Mouse (Mus musculus) frontal cortex, adult 2 months (tissue): ENCODE measurements around the gene 1700069L16Rik. TPM values are rescaled to one million over a fixed set of nuclear protein-coding genes. Genes with fewer than 3 reads are reported as not detected.
A peak's percentile ranks its signal among the peaks of the same experiment; 100 is the strongest.

Experiments
- DNase-seq, 2 experiments: peaks; one replicate each; pipeline ENCODE4 v3.0.0; 2022; ENCODE audit warnings: low spot score in 1 of 2; ENCODE audit errors: extremely low spot score in 1 of 2
- polyA plus RNA-seq: library from polyadenylated mRNA; depleted of rRNA; stranded (reverse); fragments of >200 nt; gene quantifications from 2 replicates; pipeline ENCODE4 v1.2.3, GENCODE M21; 2012; rRNA removed

The 1700069L16Rik gene
- polyA plus RNA-seq, 1 experiment, result not detected

GRCm38 (mm10) chr5:113650035-113650865 lies 74.3 kb downstream of the 1700069L16Rik start, which contains the start of gene Cmklr1:
TSS of gene Cmklr1 (minus strand) at chr5:113650426.
- DNase-seq, result no peak

GRCm38 (mm10) chr5:113648647-113649211 lies 75.8 kb downstream of the 1700069L16Rik start:
- no peak for DNase-seq

GRCm38 (mm10) chr5:113647141-113647540 lies 77.4 kb downstream of the 1700069L16Rik start:
- DNase-seq, result no peak

GRCm38 (mm10) chr5:113644520-113644919 lies 80.1 kb downstream of the 1700069L16Rik start:
- DNase-seq, result peak in 1 of 2 experiments; percentile 24

GRCm38 (mm10) chr5:113643107-113643848 lies 81.3 kb downstream of the 1700069L16Rik start:
- peak; percentile 52 to 74 for DNase-seq

Other genes starting within 250 kb of the 1700069L16Rik start
- gene Wscd2, start 234.4 kb downstream of the 1700069L16Rik start, polyA plus RNA-seq, result 26.6 and 33.3 TPM in 2 replicates
- 3.0 and 4.0 TPM in 2 replicates for gene Cmklr1, start 74.3 kb downstream of the 1700069L16Rik start, polyA plus RNA-seq
- 9.4 and 9.5 TPM in 2 replicates for gene Ficd, start 11.0 kb upstream of the 1700069L16Rik start, polyA plus RNA-seq
- gene Sart3, start 47.7 kb upstream of the 1700069L16Rik start, polyA plus RNA-seq, result 39.0 and 44.1 TPM in 2 replicates
- gene Iscu, start 48.0 kb upstream of the 1700069L16Rik start, polyA plus RNA-seq, result 202 and 208 TPM in 2 replicates
- gene Tmem119, start 75.7 kb upstream of the 1700069L16Rik start, polyA plus RNA-seq, result 17.6 and 22.6 TPM in 2 replicates
- gene Selplg, start 107.9 kb upstream of the 1700069L16Rik start, polyA plus RNA-seq, result 34.0 and 40.3 TPM in 2 replicates
- 74.9 and 84.3 TPM in 2 replicates for gene Coro1c, start 184.0 kb upstream of the 1700069L16Rik start, polyA plus RNA-seq